Mouse (Mus musculus): ENCODE measurements around the gene Prim2.

Gene Prim2

GRCm38 (mm10) chr1:33488372-33488771 is 181.2 kb downstream of the Prim2 start:
- no peak for DNase-seq (ENCODE audit: low spot score)

GRCm38 (mm10) chr1:33483746-33484145 is 185.8 kb downstream of the Prim2 start:
- DNase-seq (ENCODE audit: low spot score): no peak

- no peak for DNase-seq (ENCODE audit: low spot score)
These were observed 189.2 kb downstream of the Prim2 start for GRCm38 (mm10) chr1:33480382-33480781.

- DNase-seq (ENCODE audit: low spot score): no peak
These were observed 198.5 kb downstream of the Prim2 start for GRCm38 (mm10) chr1:33471069-33471468.

DNA sequence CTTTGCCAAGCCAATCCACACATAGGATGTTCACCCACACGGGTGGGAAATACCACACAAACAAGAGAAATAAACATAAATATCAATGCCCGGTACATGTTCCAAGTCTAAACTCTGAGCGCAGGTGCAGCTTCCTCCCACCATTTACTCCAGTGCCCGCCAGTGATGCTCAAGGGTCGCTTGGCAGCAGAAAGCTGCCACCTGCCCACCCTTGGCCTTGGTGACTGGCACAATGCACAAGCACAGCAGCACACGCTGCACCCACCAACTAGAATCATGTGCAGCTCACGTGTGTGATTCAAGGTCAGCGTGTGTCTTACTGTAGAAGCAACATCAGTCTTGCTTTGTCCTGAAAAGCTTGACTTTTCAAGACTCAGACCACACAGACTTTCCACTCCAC is 199.4 kb downstream of the Prim2 start:
- no peak for DNase-seq (ENCODE audit: low spot score)

GRCm38 (mm10) chr1:33464234-33464633 is 205.4 kb downstream of the Prim2 start:
- DNase-seq (ENCODE audit: low spot score): no peak

DNA sequence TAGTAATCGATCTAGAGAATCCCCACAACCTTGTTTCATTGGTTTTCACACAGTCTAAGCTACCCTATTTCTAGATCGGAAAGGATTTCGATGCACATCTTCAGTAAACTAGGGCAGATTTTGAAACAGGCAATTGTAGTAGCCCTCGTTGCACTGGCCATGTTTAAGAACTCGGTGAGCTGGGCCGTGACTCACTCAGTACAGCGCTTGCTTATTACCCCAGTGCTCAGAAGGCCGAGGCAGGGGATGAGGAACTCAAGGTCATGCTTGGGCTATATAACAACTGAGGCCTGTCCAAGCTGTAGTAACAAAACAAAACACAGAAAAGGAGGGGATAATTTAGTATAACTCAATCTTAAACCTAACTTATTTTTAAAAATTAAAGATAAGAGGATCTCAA is 208.9 kb downstream of the Prim2 start:
- no peak for DNase-seq (ENCODE audit: low spot score)

DNA sequence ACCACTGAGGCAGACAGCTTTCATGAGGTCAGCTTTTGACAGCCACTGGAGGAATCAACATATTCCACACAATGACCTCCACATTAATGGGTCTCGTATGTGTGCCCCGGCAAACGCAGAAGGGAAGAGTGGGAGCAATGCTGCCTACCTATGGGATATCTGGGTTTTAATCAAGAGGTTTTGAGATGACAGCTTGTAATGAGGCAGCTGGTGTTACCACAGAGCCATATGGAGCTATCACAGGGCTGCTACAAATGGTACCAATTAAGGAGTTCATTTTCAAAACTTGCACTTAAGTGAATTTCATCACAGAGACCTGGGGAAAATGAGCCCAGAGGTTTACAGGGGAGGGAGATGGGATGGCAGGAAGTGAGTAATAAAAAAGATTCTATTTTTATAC is 209.3 kb downstream of the Prim2 start:
- DNase-seq (ENCODE audit: low spot score): peak; percentile 41

GRCm38 (mm10) chr1:33458950-33459349 is 210.6 kb downstream of the Prim2 start:
- DNase-seq (ENCODE audit: low spot score): no peak

DNA sequence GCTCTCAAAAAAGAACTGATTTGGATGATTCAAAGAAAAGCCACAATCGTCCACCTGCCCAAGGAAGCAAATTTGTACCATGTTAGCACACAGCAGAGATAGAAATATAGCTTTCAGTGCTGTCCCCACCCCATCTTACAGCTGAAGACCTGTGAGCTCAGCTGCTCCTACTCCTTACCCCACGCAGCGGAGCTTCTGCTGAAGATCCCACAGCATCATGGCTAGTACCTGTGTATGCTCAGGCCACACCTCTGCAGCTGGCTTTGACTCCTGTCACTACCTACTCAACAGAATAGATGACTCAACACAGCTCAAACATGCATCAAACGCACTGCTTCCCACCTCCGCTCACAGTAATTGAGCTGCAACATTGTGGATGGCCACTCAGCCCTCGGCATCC is 215.3 kb downstream of the Prim2 start:
- DNase-seq (ENCODE audit: low spot score): no peak

- no peak for DNase-seq (ENCODE audit: low spot score)
These were observed 216.3 kb downstream of the Prim2 start for GRCm38 (mm10) chr1:33453299-33453698.

- no peak for DNase-seq (ENCODE audit: low spot score)
These were observed 222.4 kb downstream of the Prim2 start for GRCm38 (mm10) chr1:33447179-33447578.

- no peak for DNase-seq (ENCODE audit: low spot score)
These were observed 233.4 kb downstream of the Prim2 start for GRCm38 (mm10) chr1:33436167-33436566.
